Mouse (Mus musculus): ENCODE measurements around the gene Upp2. TPM values are rescaled to one million over a fixed set of nuclear protein-coding genes. Genes with fewer than 3 reads are reported as not detected.

Gene Upp2
- total and polyA plus RNA-seq, 3 experiments = 0.66 TPM; not detected in 2

DNA sequence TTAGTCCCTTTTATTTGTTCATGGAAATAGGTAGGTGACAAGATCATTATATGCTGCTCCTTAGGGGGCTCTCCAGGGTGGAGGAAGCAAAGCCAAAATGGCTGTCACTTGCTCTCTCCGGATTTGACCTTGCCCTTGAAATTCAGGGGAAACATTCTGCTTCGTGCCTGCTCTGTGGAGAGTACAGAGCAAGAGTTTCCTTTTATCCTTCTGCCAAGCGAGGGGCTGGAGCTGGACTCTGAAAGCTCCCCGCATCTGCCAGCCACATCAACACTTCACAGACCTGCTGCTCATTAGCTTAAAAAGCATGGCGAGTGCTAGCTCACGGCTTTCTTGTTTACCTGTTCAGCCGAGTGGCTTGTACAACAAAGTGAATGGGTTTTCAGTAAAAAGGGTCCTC, 220.3 kb downstream of the Upp2 start:
- Histone ChIP-seq H3K4me3 (ENCODE audit: low read depth, low read length) (no peak overlapping the region), H3K36me3 (replicated peaks) (no peaks in the 10 kb centered on the region), H3K4me1 (ENCODE audit: insufficient read depth, low read depth, low read length) (no peaks in the 10 kb centered on the region), H3K9me3 (replicated peaks) (peaks cover 41% of the 10 kb centered on the region), H3K27me3 (ENCODE audit: insufficient read depth, low read length) (no peaks in the 10 kb centered on the region)
- TF ChIP-seq CTCF (IDR thresholded peaks at IDR 0.05; ENCODE audit: low read depth, low read length) = no peak
- TF ChIP-seq POLR2AphosphoS5 (IDR thresholded peaks at IDR 0.05; ENCODE audit: insufficient replicate concordance, low read depth, low read length) = no peak
- no peak for TF ChIP-seq GATA2 (IDR thresholded peaks at IDR 0.05; ENCODE audit: borderline replicate concordance, low read depth, low read length)
- no peak for TF ChIP-seq TAL1 (conservative IDR thresholded peaks at IDR 0.05; ENCODE audit: low read depth, low read length)
- TF ChIP-seq GATA1 (IDR thresholded peaks at IDR 0.05; ENCODE audit: borderline replicate concordance, low read length) = no peak
- DNase-seq (ENCODE audit: low spot score) (no peak), ATAC-seq (ENCODE audit: extremely low read depth, insufficient number of reproducible peaks, low FRiP score, poor library complexity, severe bottlenecking) (no peak)

DNA sequence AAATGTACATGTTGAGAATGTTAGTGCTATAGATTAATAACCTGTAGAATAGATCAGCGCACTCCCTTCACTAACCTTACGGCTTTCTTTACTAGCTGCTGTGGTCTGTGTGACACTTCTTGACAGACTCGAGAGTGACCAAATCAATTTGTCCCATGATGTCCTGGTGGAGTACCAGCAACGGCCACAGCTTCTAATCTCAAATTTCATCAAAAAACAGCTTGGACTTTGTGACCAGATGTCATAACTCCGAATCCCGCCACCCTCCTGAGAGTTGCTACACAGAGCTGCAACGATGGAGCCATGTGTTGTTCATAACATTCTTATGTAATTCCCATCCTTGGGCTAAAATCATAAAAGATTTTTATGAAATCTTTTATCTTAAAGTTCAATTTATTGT, 222.8 kb downstream of the Upp2 start:
- Histone ChIP-seq H3K9me3 (replicated peaks) (peaks cover 42% of the 10 kb centered on the region), H3K4me3 (ENCODE audit: low read depth, low read length) (no peak overlapping the region), H3K4me1 (ENCODE audit: insufficient read depth, low read depth, low read length) (no peaks in the 10 kb centered on the region), H3K27me3 (ENCODE audit: insufficient read depth, low read length) (no peaks in the 10 kb centered on the region), H3K36me3 (replicated peaks) (no peaks in the 10 kb centered on the region)
- ATAC-seq (ENCODE audit: extremely low read depth, insufficient number of reproducible peaks, low FRiP score, poor library complexity, severe bottlenecking) (no peak), DNase-seq (ENCODE audit: low spot score) (no peak)
- TF ChIP-seq GATA2 (IDR thresholded peaks at IDR 0.05; ENCODE audit: borderline replicate concordance, low read depth, low read length) (no peak), GATA1 (IDR thresholded peaks at IDR 0.05; ENCODE audit: borderline replicate concordance, low read length) (no peak), POLR2AphosphoS5 (IDR thresholded peaks at IDR 0.05; ENCODE audit: insufficient replicate concordance, low read depth, low read length) (no peak), TAL1 (conservative IDR thresholded peaks at IDR 0.05; ENCODE audit: low read depth, low read length) (no peak), CTCF (IDR thresholded peaks at IDR 0.05; ENCODE audit: low read depth, low read length) (no peak)

GRCm38 (mm10) chr2:58790361-58790760, 223.3 kb downstream of the Upp2 start:
- ATAC-seq (ENCODE audit: extremely low read depth, insufficient number of reproducible peaks, low FRiP score, poor library complexity, severe bottlenecking) = no peak
- peaks cover 41% of the 10 kb centered on the region for H3K9me3 ChIP-seq (replicated peaks)

GRCm38 (mm10) chr2:58794489-58794888, 227.4 kb downstream of the Upp2 start:
- Histone ChIP-seq H3K4me3 (ENCODE audit: low read depth, low read length) (no peak overlapping the region), H3K36me3 (replicated peaks) (no peaks in the 10 kb centered on the region), H3K9me3 (replicated peaks) (peaks cover 29% of the 10 kb centered on the region), H3K27me3 (ENCODE audit: insufficient read depth, low read length) (no peaks in the 10 kb centered on the region), H3K4me1 (ENCODE audit: insufficient read depth, low read depth, low read length) (no peaks in the 10 kb centered on the region)
- no peak for TF ChIP-seq GATA2 (IDR thresholded peaks at IDR 0.05; ENCODE audit: borderline replicate concordance, low read depth, low read length)
- TF ChIP-seq CTCF (IDR thresholded peaks at IDR 0.05; ENCODE audit: low read depth, low read length) = no peak
- no peak for TF ChIP-seq TAL1 (conservative IDR thresholded peaks at IDR 0.05; ENCODE audit: low read depth, low read length)
- TF ChIP-seq POLR2AphosphoS5 (IDR thresholded peaks at IDR 0.05; ENCODE audit: insufficient replicate concordance, low read depth, low read length) = no peak
- TF ChIP-seq GATA1 (IDR thresholded peaks at IDR 0.05; ENCODE audit: borderline replicate concordance, low read length) = no peak
- ATAC-seq (ENCODE audit: extremely low read depth, insufficient number of reproducible peaks, low FRiP score, poor library complexity, severe bottlenecking) = no peak
- DNase-seq (ENCODE audit: low spot score) = no peak

More at GRCm38 (mm10) chr2:58790361-58790760, 223.3 kb downstream of the Upp2 start:
- H3K36me3 ChIP-seq (replicated peaks) = no peaks in the 10 kb centered on the region
- H3K27me3 ChIP-seq (ENCODE audit: insufficient read depth, low read length) = no peaks in the 10 kb centered on the region
- no peak for TF ChIP-seq CTCF (IDR thresholded peaks at IDR 0.05; ENCODE audit: low read depth, low read length)
- no peak for TF ChIP-seq GATA2 (IDR thresholded peaks at IDR 0.05; ENCODE audit: borderline replicate concordance, low read depth, low read length)
- TF ChIP-seq GATA1 (IDR thresholded peaks at IDR 0.05; ENCODE audit: borderline replicate concordance, low read length) = no peak
- no peaks in the 10 kb centered on the region for H3K4me1 ChIP-seq (ENCODE audit: insufficient read depth, low read depth, low read length)
- no peak for DNase-seq (ENCODE audit: low spot score)
- no peak overlapping the region for H3K4me3 ChIP-seq (ENCODE audit: low read depth, low read length)

DNA sequence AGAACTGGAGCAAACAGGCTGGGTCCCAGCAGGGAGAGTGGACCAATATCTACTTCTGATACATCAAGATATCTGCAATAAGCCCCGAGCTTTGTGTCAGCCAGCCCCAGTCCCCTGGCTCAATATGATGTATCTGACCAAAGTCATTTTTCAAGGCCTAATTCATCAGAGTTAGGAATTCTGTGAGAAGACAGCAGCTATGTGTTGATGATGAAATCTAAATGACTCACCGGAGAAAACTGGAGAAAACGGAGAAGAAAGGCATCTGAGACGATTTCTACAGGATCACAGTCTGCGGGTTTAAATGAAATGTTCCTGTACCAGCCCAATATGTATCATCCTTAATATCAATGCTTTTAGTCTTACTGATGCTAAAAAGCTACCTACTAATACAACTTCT, 228.3 kb downstream of the Upp2 start:
- no peak for ATAC-seq (ENCODE audit: extremely low read depth, insufficient number of reproducible peaks, low FRiP score, poor library complexity, severe bottlenecking)
- no peaks in the 10 kb centered on the region for H3K4me1 ChIP-seq (ENCODE audit: insufficient read depth, low read depth, low read length)
- H3K4me3 ChIP-seq (ENCODE audit: low read depth, low read length) = no peak overlapping the region
- TF ChIP-seq TAL1 (conservative IDR thresholded peaks at IDR 0.05; ENCODE audit: low read depth, low read length) = no peak
- no peak for TF ChIP-seq CTCF (IDR thresholded peaks at IDR 0.05; ENCODE audit: low read depth, low read length)
- no peak for TF ChIP-seq GATA2 (IDR thresholded peaks at IDR 0.05; ENCODE audit: borderline replicate concordance, low read depth, low read length)
- no peak for TF ChIP-seq GATA1 (IDR thresholded peaks at IDR 0.05; ENCODE audit: borderline replicate concordance, low read length)
- no peak for TF ChIP-seq POLR2AphosphoS5 (IDR thresholded peaks at IDR 0.05; ENCODE audit: insufficient replicate concordance, low read depth, low read length)
- H3K27me3 ChIP-seq (ENCODE audit: insufficient read depth, low read length) = no peaks in the 10 kb centered on the region
- H3K9me3 ChIP-seq (replicated peaks) = peaks cover 31% of the 10 kb centered on the region
- no peak for DNase-seq (ENCODE audit: low spot score)
- H3K36me3 ChIP-seq (replicated peaks) = no peaks in the 10 kb centered on the region

- Histone ChIP-seq H3K36me3 (replicated peaks) (no peaks in the 10 kb centered on the region), H3K9me3 (replicated peaks) (peaks cover 25% of the 10 kb centered on the region), H3K27me3 (ENCODE audit: insufficient read depth, low read length) (no peaks in the 10 kb centered on the region), H3K4me1 (ENCODE audit: insufficient read depth, low read depth, low read length) (no peaks in the 10 kb centered on the region), H3K4me3 (ENCODE audit: low read depth, low read length) (no peak overlapping the region)
- ATAC-seq (ENCODE audit: extremely low read depth, insufficient number of reproducible peaks, low FRiP score, poor library complexity, severe bottlenecking) (no peak), DNase-seq (ENCODE audit: low spot score) (no peak)
- no peak for TF ChIP-seq TAL1 (conservative IDR thresholded peaks at IDR 0.05; ENCODE audit: low read depth, low read length)
- TF ChIP-seq GATA1 (IDR thresholded peaks at IDR 0.05; ENCODE audit: borderline replicate concordance, low read length) = no peak
- TF ChIP-seq POLR2AphosphoS5 (IDR thresholded peaks at IDR 0.05; ENCODE audit: insufficient replicate concordance, low read depth, low read length) = no peak
- TF ChIP-seq GATA2 (IDR thresholded peaks at IDR 0.05; ENCODE audit: borderline replicate concordance, low read depth, low read length) = no peak
- TF ChIP-seq CTCF (IDR thresholded peaks at IDR 0.05; ENCODE audit: low read depth, low read length) = no peak
Measured at GRCm38 (mm10) chr2:58797506-58797905, 230.4 kb downstream of the Upp2 start.
